Mouse (Mus musculus) lung, postnatal 0 days (tissue): ENCODE data around the gene Gm42417.

Experiments
- CTCF ChIP-seq: IDR thresholded peaks from 2 replicates; pipeline ENCODE4 v1.5.1; 2016; ENCODE audit warnings: antibody characterized with exemption, mild to moderate bottlenecking
- EP300 ChIP-seq: IDR thresholded peaks from 2 replicates; pipeline ENCODE4 v1.6.1; 2016; ENCODE audit warnings: antibody characterized with exemption, mild to moderate bottlenecking, control low read depth

- TF ChIP-seq CTCF (no peak), EP300 (no peak)
Observed at GRCm38 (mm10) chr1:36512966-36513280, 26.3 kb downstream of the Gm42417 start.
